Mouse (Mus musculus): ENCODE measurements around the gene Dlk1.
"Not testable (repeated sequence)": the region's sequence is repeated elsewhere in the genome, so short reads cannot be mapped to it uniquely, and the experiment has no call there.

The Dlk1 gene

GRCm38 (mm10) chr12:109486525-109486924 is 33.9 kb downstream of the Dlk1 start:
- DNase-seq: not testable (repeated sequence)

GRCm38 (mm10) chr12:109491701-109492100 is 39.1 kb downstream of the Dlk1 start:
- no peak for DNase-seq

- no peak for DNase-seq
Measured at GRCm38 (mm10) chr12:109493381-109493780, 40.8 kb downstream of the Dlk1 start.

- peak; percentile 38 to 69 for DNase-seq
Measured at GRCm38 (mm10) chr12:109495016-109495644, 42.5 kb downstream of the Dlk1 start.

- DNase-seq: peak in 1 of 2 experiments; percentile 13
Measured at GRCm38 (mm10) chr12:109496397-109496796, 43.8 kb downstream of the Dlk1 start.

- no peak for DNase-seq
Measured at GRCm38 (mm10) chr12:109500992-109501391, 48.4 kb downstream of the Dlk1 start.

GRCm38 (mm10) chr12:109502360-109503040 is 49.9 kb downstream of the Dlk1 start:
- peak in 1 of 2 experiments; percentile 13 for DNase-seq

GRCm38 (mm10) chr12:109507693-109508092 is 55.1 kb downstream of the Dlk1 start:
- no peak for DNase-seq

- DNase-seq: no peak
Measured at GRCm38 (mm10) chr12:109508495-109509454, 56.2 kb downstream of the Dlk1 start.

- no peak for DNase-seq
Measured at GRCm38 (mm10) chr12:109509531-109510137, 57.0 kb downstream of the Dlk1 start.

- peak in 1 of 2 experiments; percentile 48 for DNase-seq
Measured at GRCm38 (mm10) chr12:109510247-109510646, 57.6 kb downstream of the Dlk1 start.

- DNase-seq: no peak
Measured at GRCm38 (mm10) chr12:109511456-109511855, 58.8 kb downstream of the Dlk1 start.

- no peak for DNase-seq
Measured at GRCm38 (mm10) chr12:109512151-109512907, 59.7 kb downstream of the Dlk1 start.
